Mouse (Mus musculus) lung, postnatal 0 days (tissue): ENCODE measurements at regions not wholly inside any gene's neighbourhood (a gene's known extent, or its start where the extent isn't known, plus 50 kb on each side); places are given as distances from the start of the nearest gene placed in this dataset.

Experiments
- CTCF ChIP-seq: IDR thresholded peaks from 2 replicates; pipeline ENCODE4 v1.5.1; 2016; ENCODE audit warnings: antibody characterized with exemption, mild to moderate bottlenecking
- EP300 ChIP-seq: IDR thresholded peaks from 2 replicates; pipeline ENCODE4 v1.6.1; 2016; ENCODE audit warnings: antibody characterized with exemption, mild to moderate bottlenecking, control low read depth

DNA sequence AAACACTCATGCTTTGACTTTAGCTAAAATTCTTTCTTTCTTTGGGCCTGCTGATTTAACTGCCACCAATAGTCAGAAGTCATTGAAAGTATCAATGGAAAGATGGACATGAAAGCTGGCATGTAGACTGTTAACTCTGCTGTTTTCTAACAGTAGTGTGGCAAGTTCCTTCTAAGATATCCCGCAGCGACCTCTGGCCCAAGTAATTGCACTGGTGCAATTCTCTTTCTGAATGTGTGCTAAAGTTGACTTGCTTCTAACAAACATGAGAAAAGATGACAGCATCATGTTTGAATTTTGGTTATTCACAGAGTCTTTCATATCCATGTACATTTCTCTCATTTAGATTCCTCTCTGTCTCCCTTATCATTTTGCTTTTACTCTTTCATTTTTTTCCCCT is 109.7 kb upstream of the Rmdn2 start:
- TF ChIP-seq CTCF (no peak), EP300 (no peak)
